Mouse (Mus musculus) bone marrow macrophage, adult 2 months (primary cell): ENCODE results near the gene Rapgef2.

Experiments
- CTCF ChIP-seq: IDR thresholded peaks from 2 replicates; pipeline ENCODE4 v1.5.1; 2012; ENCODE audit warnings: low read depth, mild to moderate bottlenecking, low read length, moderate library complexity
- POLR2A ChIP-seq: IDR thresholded peaks from 2 replicates; pipeline ENCODE4 v1.6.1; 2012; ENCODE audit warnings: mild to moderate bottlenecking, low read depth, low read length, borderline replicate concordance

DNA sequence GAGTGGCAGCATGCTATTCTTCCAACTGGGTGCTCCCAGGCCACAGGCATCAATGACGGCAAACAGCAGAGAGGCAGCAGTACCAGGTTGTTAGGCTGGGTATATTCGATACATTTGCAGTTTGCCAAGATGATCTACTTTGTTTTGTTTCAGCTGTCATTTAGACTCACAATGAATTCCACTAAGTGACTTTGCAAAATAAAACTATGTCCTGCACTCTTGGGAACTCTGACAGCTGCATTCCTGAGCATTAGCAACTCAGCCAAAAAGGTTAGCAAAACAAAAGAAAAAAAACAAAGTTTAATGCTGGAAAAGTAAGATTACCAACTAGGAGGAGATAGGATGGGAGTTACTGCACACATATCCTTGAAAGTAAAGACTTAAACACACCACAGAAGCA is 3.3 kb downstream of the Rapgef2 start:
- TF ChIP-seq CTCF (no peak), POLR2A (no peak)
